Mouse (Mus musculus) kidney, adult 2 months (tissue): ENCODE results near the gene Wiz.

ENCODE experiments used
- CTCF ChIP-seq: fragments of 200-500 bp; conservative IDR thresholded peaks from 2 replicates; pipeline ENCODE4 v1.5.1; 2011; ENCODE audit warnings: low read depth, mild to moderate bottlenecking, control low read depth, low read length, moderate library complexity, mixed read lengths; ENCODE audit not compliant: insufficient read depth, insufficient read length
- POLR2A ChIP-seq: fragments of 200-500 bp; IDR thresholded peaks from one replicate; pipeline ENCODE4 v1.6.1; 2011; ENCODE audit warnings: low read depth, low read length, control low read depth

DNA sequence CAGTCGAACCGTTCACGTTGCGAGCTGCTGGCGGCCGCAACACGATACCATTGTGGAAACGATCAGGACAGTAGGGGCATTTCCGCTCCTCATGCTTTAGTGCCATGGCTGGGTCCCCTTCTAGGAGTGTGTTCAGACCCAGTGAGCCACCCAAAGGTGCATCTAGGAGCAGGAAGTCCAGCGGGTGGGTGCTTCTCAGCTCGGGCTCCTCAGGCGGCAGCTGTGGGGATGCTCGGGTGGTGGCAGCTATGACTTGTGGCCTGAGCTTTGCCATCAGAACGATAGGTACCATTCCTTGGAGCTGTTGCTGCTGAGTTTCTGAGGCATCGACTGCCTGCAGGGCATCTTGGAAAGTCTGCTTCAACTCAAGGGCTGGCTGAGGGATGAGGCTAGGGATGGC is 12.8 kb downstream of the Wiz start:
- TF ChIP-seq CTCF, result no peak
- no peak for TF ChIP-seq POLR2A
